Mouse (Mus musculus) liver, embryonic 16.5 days (tissue): Measurements from ENCODE around the gene Bcl6. TPM values are rescaled to one million over a fixed set of nuclear protein-coding genes. Genes with fewer than 3 reads are reported as not detected.

ENCODE experiments used
- ATAC-seq: fragments of 200-750 bp; cut with Nextera tagmentation; 2 replicates; pipeline ENCODE4 v1.8.0; 2017; ENCODE audit warnings: low read depth, mild to moderate bottlenecking, moderate number of reproducible peaks, moderate library complexity
- H3K27ac ChIP-seq: fragments of 300-500 bp; sonication (generic); 2 replicates; pipeline ENCODE4 v1.5.1; 2014; ENCODE audit warnings: mild to moderate bottlenecking, low read length
- H3K27me3 ChIP-seq: fragments of 300-500 bp; sonication (generic); 2 replicates; pipeline ENCODE4 v1.6.1; 2014; ENCODE audit warnings: low read depth, low read length, mixed read lengths; ENCODE audit not compliant: control insufficient read depth, insufficient read depth
- H3K36me3 ChIP-seq: fragments of 300-500 bp; sonication (generic); 2 replicates; pipeline ENCODE4 v1.6.1; 2014; ENCODE audit warnings: mild to moderate bottlenecking; ENCODE audit not compliant: control insufficient read depth, insufficient read depth
- H3K4me1 ChIP-seq: fragments of 300-500 bp; sonication (generic); 2 replicates; pipeline ENCODE4 v1.6.1; 2014; ENCODE audit warnings: low read depth, low read length, mixed read lengths; ENCODE audit not compliant: control insufficient read depth
- H3K4me2 ChIP-seq: fragments of 300-500 bp; sonication (generic); 2 replicates; pipeline ENCODE4 v1.6.1; 2014; ENCODE audit warnings: low read depth, low read length, mixed read lengths
- H3K4me3 ChIP-seq: fragments of 300-500 bp; sonication (generic); 2 replicates; pipeline ENCODE4 v1.5.1; 2014; ENCODE audit warnings: low read depth, mild to moderate bottlenecking, low read length
- H3K9ac ChIP-seq: fragments of 300-500 bp; sonication (generic); 2 replicates; pipeline ENCODE4 v1.6.1; 2014; ENCODE audit warnings: low read depth, low read length
- H3K9me3 ChIP-seq: fragments of 300-500 bp; sonication (generic); replicated peaks from 2 replicates; pipeline ENCODE4 v1.6.1; 2016; ENCODE audit warnings: low read length; ENCODE audit not compliant: control insufficient read depth
- WGBS: fragments of 180-500 bp; shearing (Covaris S2); extraction: QIAGEN DNeasy Blood & Tissue Kit; methylation state at CpG from one replicate; pipeline ENCODE4 v1.1.7; 2014; ENCODE audit not compliant: insufficient replicate concordance; 5-methylcytosine and 5-hydroxymethylcytosine counted together
- polyA plus RNA-seq: library from polyadenylated mRNA; unstranded; fragments of >200 nt; fragmentation: Nextera tagmentation; extraction: Ambion mirVana; gene quantifications from 2 replicates; pipeline ENCODE4 v1.2.1, GENCODE M21; 2015

Bcl6 gene
- polyA plus RNA-seq, 1 experiment from 2014 or later, result 0.28 TPM

DNA sequence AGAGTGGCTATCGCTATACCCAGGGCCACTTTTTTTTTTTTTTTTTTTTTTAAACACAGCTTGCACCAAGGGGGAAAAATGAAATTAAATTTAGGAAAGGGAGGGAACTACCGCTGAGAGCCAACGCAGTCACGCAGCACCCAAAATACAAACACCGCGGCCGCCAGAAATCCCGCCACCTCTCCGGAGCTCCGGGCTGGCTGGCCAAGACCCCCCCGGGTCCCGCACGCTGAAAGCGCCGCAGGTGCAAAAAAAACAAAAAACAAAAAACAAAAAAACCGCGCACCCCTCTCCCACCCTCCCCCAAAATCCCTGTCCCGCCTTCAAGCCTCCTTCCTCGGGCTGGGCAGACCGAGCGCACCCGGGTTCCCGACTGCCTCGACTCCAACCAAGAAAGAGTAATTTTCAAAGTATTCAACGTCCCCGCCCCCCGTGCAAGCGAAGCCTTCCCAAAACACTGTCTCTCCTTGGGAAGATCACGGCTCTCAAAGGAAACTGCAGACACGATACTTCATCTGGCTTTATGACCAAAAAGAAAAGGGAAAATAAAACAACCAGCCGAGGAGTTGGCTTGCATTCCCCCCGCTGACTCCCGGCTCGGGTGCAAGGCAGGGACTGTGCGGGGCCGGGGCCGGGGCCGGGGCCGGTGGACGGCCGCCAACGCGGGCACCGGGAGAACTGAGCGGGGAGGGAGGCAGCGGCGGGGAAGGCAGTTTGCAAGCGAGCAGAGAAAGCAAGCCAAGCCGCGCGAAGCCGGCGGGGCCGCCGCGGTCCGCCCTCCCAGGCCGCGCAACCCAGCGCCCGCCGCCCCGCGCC lies 1.1 kb downstream of the Bcl6 start:
- Histone ChIP-seq H3K4me3 (peak overlapping the region; percentile 71), H3K4me2 (peak overlapping the region; percentile 84), H3K4me1 (peaks cover 3% of the 10 kb centered on the region), H3K9me3 (no peaks in the 10 kb centered on the region), H3K9ac (peak overlapping the region; percentile 77), H3K36me3 (no peaks in the 10 kb centered on the region), H3K27ac (peak overlapping the region; percentile 91), H3K27me3 (peaks cover 77% of the 10 kb centered on the region)
- under 1% methylated on average over 64 of the region's 64 CpGs for WGBS
- ATAC-seq, result no peak

DNA sequence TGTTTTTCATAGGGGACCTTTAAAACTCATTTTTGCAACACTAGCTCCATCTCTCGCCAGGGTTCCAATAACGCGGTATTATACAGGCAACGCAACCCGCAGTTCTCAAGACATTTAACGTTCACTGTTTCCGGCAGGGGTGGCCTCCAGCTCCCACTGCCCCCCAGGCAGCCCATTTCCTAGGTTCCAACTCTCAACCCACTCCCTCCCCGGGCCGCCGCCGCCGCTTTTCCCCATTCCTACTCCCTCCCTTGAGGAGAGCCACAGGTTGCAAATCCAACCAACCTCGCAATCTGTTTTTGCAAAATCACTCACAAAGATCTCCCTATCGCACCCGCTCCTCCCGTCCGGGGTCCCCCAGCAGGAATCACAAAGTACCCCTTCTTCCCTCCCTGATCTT lies 1.8 kb downstream of the Bcl6 start:
- Histone ChIP-seq H3K9me3 (no peaks in the 10 kb centered on the region), H3K4me1 (peaks cover 3% of the 10 kb centered on the region; the same call in 1 of the 2 replicates), H3K4me2 (peak overlapping the region; percentile 84), H3K27ac (peak overlapping the region; percentile 40), H3K27me3 (peaks cover 84% of the 10 kb centered on the region), H3K9ac (peak overlapping the region; percentile 77), H3K36me3 (no peaks in the 10 kb centered on the region), H3K4me3 (peak overlapping the region; percentile 71)
- no peak for ATAC-seq
- 2% methylated on average over 17 of the region's 17 CpGs for WGBS

DNA sequence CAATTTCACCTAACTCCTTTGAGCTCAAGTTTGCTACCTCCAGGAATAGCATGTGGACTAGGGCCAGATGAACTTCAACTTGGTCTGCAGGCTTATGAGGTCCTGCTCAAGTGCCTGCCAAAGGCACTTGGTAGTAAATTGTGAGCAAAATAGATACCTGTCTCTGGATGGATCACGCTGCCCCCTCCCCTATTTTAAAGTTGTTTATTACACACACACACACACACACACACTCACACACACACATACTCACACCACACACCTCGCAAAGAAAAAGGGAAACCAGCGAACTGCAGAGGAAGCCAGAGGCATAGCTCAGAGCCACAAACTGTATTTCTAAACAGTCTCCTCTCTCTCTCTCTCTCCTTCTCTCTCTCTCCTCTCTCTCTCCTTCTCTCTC lies 2.5 kb downstream of the Bcl6 start:
- no peaks in the 10 kb centered on the region for H3K36me3 ChIP-seq
- H3K27me3 ChIP-seq, result peaks cover 91% of the 10 kb centered on the region
- no peaks in the 10 kb centered on the region for H3K9me3 ChIP-seq
- no peak overlapping the region for H3K27ac ChIP-seq
- ATAC-seq, result no peak
- 2% methylated on average over 3 of the region's 3 CpGs for WGBS
- no peak overlapping the region for H3K9ac ChIP-seq
- H3K4me3 ChIP-seq, result no peak overlapping the region
- H3K4me1 ChIP-seq, result peaks cover 3% of the 10 kb centered on the region; the same call in 1 of the 2 replicates
- peak overlapping the region; percentile 84 for H3K4me2 ChIP-seq

DNA sequence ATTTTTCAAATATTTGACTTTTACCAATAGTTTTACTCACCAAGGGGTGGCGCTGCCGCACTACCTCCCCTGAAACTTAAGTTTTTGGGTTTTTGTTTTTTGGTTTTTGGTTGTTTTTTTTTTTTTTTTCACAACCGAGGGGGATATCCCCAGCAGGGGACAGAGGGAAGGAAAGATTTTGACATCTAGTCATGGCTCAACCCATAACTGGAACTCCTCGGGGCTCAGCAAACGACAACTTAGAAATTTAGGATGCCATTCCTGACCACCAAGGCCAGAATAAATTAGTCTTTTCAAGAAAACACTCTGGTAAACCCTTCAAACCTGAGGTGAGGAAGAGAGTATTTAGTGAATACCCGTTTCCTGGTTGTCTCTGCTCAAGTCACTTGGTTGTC lies 3.2 kb downstream of the Bcl6 start:
- H3K4me1 ChIP-seq, result peaks cover 3% of the 10 kb centered on the region; the same call in 1 of the 2 replicates
- WGBS, result 1% methylated on average over 6 of the region's 6 CpGs
- no peaks in the 10 kb centered on the region for H3K9me3 ChIP-seq
- no peak for ATAC-seq
- H3K36me3 ChIP-seq, result no peaks in the 10 kb centered on the region
- H3K27me3 ChIP-seq, result peaks cover 95% of the 10 kb centered on the region
- H3K27ac ChIP-seq, result no peak overlapping the region
- H3K4me2 ChIP-seq, result peak overlapping the region; percentile 69; the same call in 1 of the 2 replicates
- no peak overlapping the region for H3K9ac ChIP-seq
- peak overlapping the region; percentile 56; the same call in 1 of the 2 replicates for H3K4me3 ChIP-seq

DNA sequence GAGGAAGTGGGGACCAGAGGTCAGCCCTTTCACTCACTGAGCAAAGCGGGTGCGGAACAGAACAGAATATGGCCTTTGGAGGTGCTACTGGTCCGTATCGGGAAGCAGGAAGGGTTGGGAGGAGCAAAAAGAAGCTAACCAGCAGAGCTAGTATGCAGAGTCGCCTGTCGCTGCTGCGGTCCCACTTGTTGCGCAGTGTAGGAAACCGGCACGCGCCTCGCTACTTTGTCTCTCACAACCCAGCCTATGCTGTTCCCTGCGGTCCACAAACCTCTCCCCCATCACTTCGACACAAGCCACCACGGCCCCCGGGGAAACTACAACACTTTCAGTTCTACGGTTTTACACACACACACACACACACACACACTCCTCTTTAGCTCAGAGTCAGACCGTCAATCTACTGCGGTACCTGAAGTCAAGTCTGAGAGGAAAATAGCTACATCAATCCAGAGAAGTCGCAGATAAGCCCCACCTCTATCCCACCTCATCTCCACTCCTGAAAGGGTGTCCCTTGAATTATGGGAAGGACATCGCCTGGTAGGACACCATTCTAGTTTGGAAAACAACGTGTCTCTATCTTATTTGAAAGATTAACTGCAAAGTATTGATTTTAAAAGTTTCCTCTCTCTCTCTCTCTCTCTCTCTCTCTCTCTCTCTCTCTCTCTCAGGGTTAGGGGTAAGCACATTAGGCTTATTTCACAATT lies 3.7 kb downstream of the Bcl6 start:
- peaks cover 3% of the 10 kb centered on the region; the same call in 1 of the 2 replicates for H3K4me1 ChIP-seq
- WGBS, result 1% methylated on average over 22 of the region's 22 CpGs
- peaks cover 95% of the 10 kb centered on the region for H3K27me3 ChIP-seq

DNA sequence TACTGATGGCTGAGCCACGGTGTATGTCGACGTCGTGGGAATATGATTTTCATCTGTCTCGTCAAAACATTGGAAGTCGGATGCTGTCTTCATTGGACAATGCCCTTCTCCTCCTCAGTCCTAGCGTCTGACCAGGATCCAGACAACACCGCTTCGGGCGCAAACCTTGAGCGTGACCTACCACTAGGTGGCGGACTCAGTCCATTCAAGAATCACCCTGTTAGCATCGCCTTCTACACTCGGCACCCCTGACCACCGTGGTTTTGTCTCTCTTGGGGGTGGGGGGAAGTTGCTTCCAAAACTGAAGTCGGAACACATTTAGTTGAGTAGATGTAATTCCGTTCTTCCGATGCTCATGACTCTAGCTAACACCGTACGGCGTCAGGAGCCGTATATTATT lies 4.5 kb downstream of the Bcl6 start:
- peak overlapping the region; percentile 69 for H3K4me2 ChIP-seq
- peaks cover 90% of the 10 kb centered on the region for H3K27me3 ChIP-seq
- H3K9me3 ChIP-seq, result no peaks in the 10 kb centered on the region
- no peak for ATAC-seq
- WGBS, result under 1% methylated on average over 22 of the region's 22 CpGs
- no peaks in the 10 kb centered on the region for H3K36me3 ChIP-seq
- H3K27ac ChIP-seq, result peak overlapping the region; percentile 74; the same call in 1 of the 2 replicates
- peak overlapping the region; percentile 39; the same call in 1 of the 2 replicates for H3K9ac ChIP-seq
- H3K4me1 ChIP-seq, result peaks cover 3% of the 10 kb centered on the region; the same call in 1 of the 2 replicates
- peak overlapping the region; percentile 56 for H3K4me3 ChIP-seq

More for the DNA sequence above, 3.7 kb downstream of the Bcl6 start:
- Histone ChIP-seq H3K27ac (peak overlapping the region; percentile 74), H3K9me3 (no peaks in the 10 kb centered on the region), H3K36me3 (no peaks in the 10 kb centered on the region), H3K9ac (peak overlapping the region; percentile 39), H3K4me2 (peak overlapping the region; percentile 69), H3K4me3 (peak overlapping the region; percentile 56)
- ATAC-seq, result peak; percentile 17; the same call in 1 of the 2 replicates

DNA sequence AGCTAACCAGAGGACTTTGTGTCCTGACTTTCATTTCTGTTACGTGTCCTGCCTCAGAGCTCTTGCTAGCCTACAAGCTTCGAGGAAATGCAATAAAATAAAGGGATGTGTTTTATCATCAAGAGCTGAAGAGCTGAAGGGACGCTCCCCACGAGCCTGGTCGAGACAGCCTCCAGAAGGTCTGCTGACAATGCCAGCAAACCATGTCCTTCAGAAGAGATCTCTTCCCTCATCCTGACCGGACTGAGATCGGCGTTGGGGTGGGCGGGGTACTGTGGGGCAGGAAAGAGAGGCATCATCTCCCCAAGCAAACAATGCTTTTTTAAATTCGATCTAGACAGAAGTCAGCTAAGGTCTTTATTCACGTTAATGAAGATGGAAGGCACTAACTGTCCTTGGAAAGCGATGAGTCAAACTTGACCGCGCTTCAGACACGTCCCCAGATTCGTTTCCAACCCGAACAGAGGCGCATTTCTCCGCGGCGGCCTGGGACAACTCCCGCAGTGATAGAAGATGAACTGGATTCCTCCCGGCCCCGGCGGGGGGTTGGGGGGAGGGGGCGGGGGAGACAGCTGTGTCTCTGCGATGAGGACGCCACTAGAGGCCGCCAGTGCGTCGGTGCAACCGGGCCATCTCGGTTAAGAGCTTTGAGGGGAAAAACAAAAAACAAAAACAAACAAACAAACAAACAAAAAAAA lies 5.6 kb downstream of the Bcl6 start:
- peak overlapping the region; percentile 25; the same call in 1 of the 2 replicates for H3K9ac ChIP-seq

DNA sequence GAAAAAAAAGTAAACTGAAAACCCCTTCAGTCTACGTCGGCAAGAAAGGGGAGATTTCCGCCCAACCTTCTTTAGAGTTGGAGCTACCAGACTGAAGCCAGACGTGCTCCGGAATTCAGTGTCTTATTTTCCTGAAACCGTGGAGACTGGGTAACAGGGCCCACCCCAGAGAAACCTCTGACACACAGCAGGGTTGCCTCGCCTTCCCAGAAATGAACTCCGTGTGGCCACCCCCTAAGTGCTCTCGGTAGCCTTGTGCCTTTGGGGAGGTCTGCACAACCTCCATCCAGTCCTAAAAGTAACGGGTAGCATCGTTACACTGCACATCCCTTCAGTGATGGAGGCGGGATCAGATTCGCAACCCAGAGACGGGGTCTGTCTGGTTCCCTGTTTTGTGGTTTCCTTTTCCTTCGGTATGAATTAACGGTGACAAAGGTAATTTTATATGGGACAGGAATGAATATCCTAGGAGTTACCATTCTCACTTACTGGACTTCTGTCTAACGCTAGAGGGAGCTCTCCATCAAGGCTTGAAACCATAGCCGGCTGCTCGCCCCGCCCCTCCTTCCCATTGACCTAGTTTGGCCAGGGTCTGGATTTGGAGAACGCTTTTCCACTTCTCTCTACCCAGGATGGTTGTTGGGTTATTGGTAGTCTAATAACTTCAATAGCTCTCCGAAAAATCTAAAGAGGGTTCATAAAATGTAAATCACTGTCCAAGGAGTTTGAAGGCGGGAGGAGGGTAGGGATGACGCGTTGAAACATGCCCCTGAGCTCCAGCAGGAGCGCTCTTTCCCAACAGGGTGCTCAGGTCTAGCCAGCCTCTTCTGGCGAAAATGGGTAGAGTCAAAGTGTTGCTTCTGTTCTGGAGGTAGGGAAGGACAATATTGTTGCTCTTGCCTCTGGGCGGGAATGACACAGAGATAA lies 6.5 kb downstream of the Bcl6 start:
- Histone ChIP-seq H3K9me3 (no peaks in the 10 kb centered on the region), H3K4me1 (peaks cover 3% of the 10 kb centered on the region; the same call in 1 of the 2 replicates), H3K36me3 (no peaks in the 10 kb centered on the region), H3K9ac (no peak overlapping the region), H3K4me3 (peak overlapping the region; percentile 58), H3K27ac (no peak overlapping the region), H3K27me3 (peaks cover 73% of the 10 kb centered on the region), H3K4me2 (peak overlapping the region; percentile 77)
- WGBS, result 3% methylated on average over 28 of the region's 28 CpGs
- peak; percentile 43 for ATAC-seq

More for the DNA sequence above, 5.6 kb downstream of the Bcl6 start:
- Histone ChIP-seq H3K4me3 (peak overlapping the region; percentile 58), H3K9me3 (no peaks in the 10 kb centered on the region), H3K4me1 (peaks cover 3% of the 10 kb centered on the region; the same call in 1 of the 2 replicates), H3K36me3 (no peaks in the 10 kb centered on the region), H3K27me3 (peaks cover 81% of the 10 kb centered on the region), H3K4me2 (peak overlapping the region; percentile 77), H3K27ac (no peak overlapping the region)
- ATAC-seq, result no peak
- under 1% methylated on average over 33 of the region's 33 CpGs for WGBS
